Mouse (Mus musculus) urinary bladder, postnatal 25 days (tissue): ENCODE measurements at regions not wholly inside any gene's neighbourhood (a gene's known extent, or its start where the extent isn't known, plus 50 kb on each side); places are given as distances from the start of the nearest gene placed in this dataset.
A peak's percentile ranks its signal among the peaks of the same experiment; 100 is the strongest.

Source experiments
- DNase-seq: peaks from one replicate; pipeline ENCODE4 v3.0.0; 2022; ENCODE audit warnings: low spot score

GRCm38 (mm10) chr12:47466740-47467139 lies 648.0 kb upstream of the Nova1 start:
- DNase-seq: no peak

GRCm38 (mm10) chr12:47465924-47466323 lies 647.2 kb upstream of the Nova1 start:
- no peak for DNase-seq

- no peak for DNase-seq
These were observed 612.9 kb upstream of the Nova1 start for GRCm38 (mm10) chr12:47431669-47432068.

- no peak for DNase-seq
These were observed 593.5 kb upstream of the Nova1 start for GRCm38 (mm10) chr12:47412251-47412650.

GRCm38 (mm10) chr12:47406563-47406962 lies 587.8 kb upstream of the Nova1 start:
- no peak for DNase-seq

- no peak for DNase-seq
These were observed 587.4 kb upstream of the Nova1 start for GRCm38 (mm10) chr12:47406131-47406530.

- DNase-seq: no peak
These were observed 564.5 kb upstream of the Nova1 start for GRCm38 (mm10) chr12:47383225-47383624.

GRCm38 (mm10) chr12:47353269-47353668 lies 534.5 kb upstream of the Nova1 start:
- DNase-seq: no peak

- DNase-seq: no peak
These were observed 532.5 kb upstream of the Nova1 start for GRCm38 (mm10) chr12:47351229-47351628.

- DNase-seq: no peak
These were observed 494.7 kb upstream of the Nova1 start for GRCm38 (mm10) chr12:47313413-47313812.

GRCm38 (mm10) chr12:47275904-47276303 lies 457.2 kb upstream of the Nova1 start:
- DNase-seq: no peak

GRCm38 (mm10) chr12:47272309-47272708 lies 453.6 kb upstream of the Nova1 start:
- no peak for DNase-seq

GRCm38 (mm10) chr12:47264118-47264517 lies 445.4 kb upstream of the Nova1 start:
- DNase-seq: no peak

- DNase-seq: no peak
These were observed 444.7 kb upstream of the Nova1 start for GRCm38 (mm10) chr12:47263408-47263807.

- no peak for DNase-seq
These were observed 433.6 kb upstream of the Nova1 start for GRCm38 (mm10) chr12:47252306-47252705.

GRCm38 (mm10) chr12:47243623-47244514 lies 425.1 kb upstream of the Nova1 start:
- DNase-seq: no peak

- no peak for DNase-seq
These were observed 401.3 kb upstream of the Nova1 start for GRCm38 (mm10) chr12:47220016-47220415.

GRCm38 (mm10) chr12:47219340-47219739 lies 400.6 kb upstream of the Nova1 start:
- no peak for DNase-seq

GRCm38 (mm10) chr12:47211417-47212104 lies 392.8 kb upstream of the Nova1 start:
- DNase-seq: no peak

- no peak for DNase-seq
These were observed 384.2 kb upstream of the Nova1 start for GRCm38 (mm10) chr12:47202936-47203335.

- DNase-seq: no peak
These were observed 379.9 kb upstream of the Nova1 start for GRCm38 (mm10) chr12:47198609-47199008.

GRCm38 (mm10) chr12:47164736-47165135 lies 346.0 kb upstream of the Nova1 start:
- DNase-seq: no peak

- DNase-seq: peak; percentile 4
These were observed 345.4 kb upstream of the Nova1 start for GRCm38 (mm10) chr12:47164031-47164717.
